In the genomic region with DNA sequence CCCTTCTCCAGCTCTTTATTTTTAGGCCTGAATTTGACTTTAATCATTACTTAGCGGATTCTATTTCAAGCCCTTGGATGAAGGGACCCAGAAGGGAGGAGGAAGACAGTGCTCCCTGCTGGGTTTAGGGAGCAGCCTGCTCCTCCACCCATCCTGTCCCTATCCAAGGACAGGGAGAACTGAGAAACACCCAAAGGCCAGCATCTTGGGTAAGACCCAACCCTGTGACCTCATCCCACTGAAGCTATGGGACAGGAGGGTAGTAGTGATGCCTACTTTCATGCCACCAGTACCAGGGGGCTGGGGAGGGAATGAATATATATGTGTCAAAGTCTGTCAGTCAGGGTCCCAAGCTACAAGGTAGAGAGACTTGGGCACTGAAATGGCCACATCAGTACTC, we compare ENCODE assay signal across 10 mouse cellular contexts. TPM values are rescaled to one million over a fixed set of nuclear protein-coding genes. Genes with fewer than 3 reads are reported as not detected.
DNase-seq lines count a peak whose midpoint lies in the region; ATAC-seq and TF ChIP-seq lines count a peak whose summit lies in the region.
"Had no signal": no experiment of that assay in that cellular context is flagged by ENCODE, and none has a peak within 500 bp of the region (broad histone marks: within the 10 kb centered on the region; RNA-seq: fewer than 3 reads in every experiment).

No protein-coding gene starts in this region.

- no peak overlapping the region for H3ac ChIP-seq in myocyte (ENCODE audit: control insufficient read depth, insufficient read length)

- no peak for ATAC-seq in forebrain, embryonic 12.5 days (ENCODE audit: low FRiP score)
- ATAC-seq in forebrain, embryonic 16.5 days = no peak
- ATAC-seq in lung, embryonic 14.5 days (ENCODE audit: insufficient read depth) = no peak
- ATAC-seq in hindbrain, embryonic 14.5 days (ENCODE audit: low FRiP score) = no peak

- H3K79me2 ChIP-seq in myocyte (ENCODE audit: control insufficient read depth, insufficient read depth) = peaks cover 86% of the 10 kb centered on the region

- H3K27ac ChIP-seq in forebrain, embryonic 12.5 days = no peak overlapping the region
- no peak overlapping the region; the same call in 1 of the 2 replicates for H3K27ac ChIP-seq in forebrain, embryonic 16.5 days (ENCODE audit: low read length)
- H3K27ac ChIP-seq in lung, embryonic 14.5 days (ENCODE audit: low read depth) = peak overlapping the region; percentile 9
- no peak overlapping the region for H3K27ac ChIP-seq in hindbrain, embryonic 14.5 days

- H3K9ac ChIP-seq in forebrain, embryonic 12.5 days = no peak overlapping the region
- no peak overlapping the region for H3K9ac ChIP-seq in forebrain, embryonic 16.5 days (replicated peaks; ENCODE audit: low read depth, low read length)
- no peak overlapping the region; the same call in 1 of the 2 replicates for H3K9ac ChIP-seq in lung, embryonic 14.5 days
- H3K9ac ChIP-seq in hindbrain, embryonic 14.5 days = 0 out of 2 replicates have a peak overlapping the region, but pooled peaks have one; percentile 48

- H3K27me3 ChIP-seq in forebrain, embryonic 12.5 days = no peaks in the 10 kb centered on the region
- H3K27me3 ChIP-seq in forebrain, embryonic 16.5 days (replicated peaks; ENCODE audit: control insufficient read depth, insufficient read depth, low read length) = no peaks in the 10 kb centered on the region
- H3K27me3 ChIP-seq in lung, embryonic 14.5 days (ENCODE audit: insufficient read depth, low read length) = no peaks in the 10 kb centered on the region
- H3K27me3 ChIP-seq in hindbrain, embryonic 14.5 days (ENCODE audit: control insufficient read depth, insufficient read depth, low read length) = no peaks in the 10 kb centered on the region
- no peaks in the 10 kb centered on the region for H3K27me3 ChIP-seq in myocyte (ENCODE audit: control insufficient read depth, insufficient read depth, insufficient read length)

- peaks cover 76% of the 10 kb centered on the region for H3K4me1 ChIP-seq in forebrain, embryonic 12.5 days
- H3K4me1 ChIP-seq in forebrain, embryonic 16.5 days (replicated peaks; ENCODE audit: control insufficient read depth, insufficient read depth, low read length) = peaks cover 69% of the 10 kb centered on the region
- H3K4me1 ChIP-seq in lung, embryonic 14.5 days (ENCODE audit: insufficient read depth) = peaks cover 55% of the 10 kb centered on the region
- peaks cover 71% of the 10 kb centered on the region for H3K4me1 ChIP-seq in hindbrain, embryonic 14.5 days (replicated peaks; ENCODE audit: control insufficient read depth, insufficient read depth, low read length)

- H3K4me2 ChIP-seq in forebrain, embryonic 12.5 days = 0 out of 2 replicates have a peak overlapping the region, but pooled peaks have one; percentile 25
- no peak overlapping the region for H3K4me2 ChIP-seq in forebrain, embryonic 16.5 days (ENCODE audit: low read length)
- H3K4me2 ChIP-seq in lung, embryonic 14.5 days = peak overlapping the region; percentile 42
- peak overlapping the region; percentile 26 for H3K4me2 ChIP-seq in hindbrain, embryonic 14.5 days (replicated peaks)
- H3K4me2 ChIP-seq in myocyte (ENCODE audit: low read depth) = peak overlapping the region; percentile 91

- peaks cover 4% of the 10 kb centered on the region; the same call in 1 of the 2 replicates for H3K36me3 ChIP-seq in forebrain, embryonic 12.5 days (replicated peaks)
- no peaks in the 10 kb centered on the region for H3K36me3 ChIP-seq in forebrain, embryonic 16.5 days (ENCODE audit: control insufficient read depth, insufficient read depth)
- H3K36me3 ChIP-seq in lung, embryonic 14.5 days (ENCODE audit: insufficient read depth) = peaks cover 5% of the 10 kb centered on the region; the same call in 1 of the 2 replicates
- H3K36me3 ChIP-seq in hindbrain, embryonic 14.5 days (replicated peaks; ENCODE audit: control insufficient read depth, insufficient read depth) = peaks cover 15% of the 10 kb centered on the region
- no peaks in the 10 kb centered on the region for H3K36me3 ChIP-seq in myocyte (ENCODE audit: control insufficient read depth, insufficient read depth)

- no peaks in the 10 kb centered on the region for H3K9me3 ChIP-seq in forebrain, embryonic 12.5 days
- no peaks in the 10 kb centered on the region for H3K9me3 ChIP-seq in forebrain, embryonic 16.5 days (ENCODE audit: control insufficient read depth, low read length)
- no peaks in the 10 kb centered on the region for H3K9me3 ChIP-seq in lung, embryonic 14.5 days (ENCODE audit: low read depth, low read length)
- no peaks in the 10 kb centered on the region for H3K9me3 ChIP-seq in hindbrain, embryonic 14.5 days (ENCODE audit: control insufficient read depth, low read length)

- no peak for TF ChIP-seq CTCF in lung, embryonic 14.5 days (IDR thresholded peaks at IDR 0.05; ENCODE audit: low read depth)

- no peak for TF ChIP-seq POLR2A in myocyte (IDR thresholded peaks at IDR 0.05; ENCODE audit: insufficient read length, low read depth)

- no peak for DNase-seq in lung, embryonic 14.5 days
- no peak for DNase-seq in lung, postnatal 4 days
- no peak for DNase-seq in hindbrain, embryonic 14.5 days (ENCODE audit: low spot score)
- DNase-seq in right cerebral cortex, postnatal 4 days = no peak
- no peak for DNase-seq in testis, postnatal 14 days (ENCODE audit: low spot score)

- 77% methylated on average over 1 of the region's 1 CpGs for WGBS in forebrain, embryonic 12.5 days
- WGBS in forebrain, embryonic 16.5 days = 63% methylated on average over 1 of the region's 1 CpGs
- 91% methylated on average over 1 of the region's 1 CpGs for WGBS in lung, embryonic 14.5 days
- 79% methylated on average over 1 of the region's 1 CpGs for WGBS in hindbrain, embryonic 14.5 days

- H3K4me3 ChIP-seq in forebrain, embryonic 12.5 days (replicated peaks) = 0 out of 2 replicates have a peak overlapping the region, but pooled peaks have one; percentile 7
- no peak overlapping the region for H3K4me3 ChIP-seq in forebrain, embryonic 16.5 days (replicated peaks; ENCODE audit: low read length)
- H3K4me3 ChIP-seq in lung, embryonic 14.5 days (ENCODE audit: low read depth, low read length) = no peak overlapping the region
- H3K4me3 ChIP-seq in hindbrain, embryonic 14.5 days (replicated peaks; ENCODE audit: low read length) = no peak overlapping the region
- H3K4me3 ChIP-seq in myocyte = no peak overlapping the region

TF ChIP-seq in myocyte, 11 proteins besides CTCF, POLR2A, EP300 and RAD21:
- no peak for TF ChIP-seq TCF3 (IDR thresholded peaks at IDR 0.05; ENCODE audit: insufficient read length, low read depth)
- TF ChIP-seq MYOG (IDR thresholded peaks at IDR 0.05; ENCODE audit: control insufficient read depth in 1 of 3, insufficient read depth in 1 of 3, insufficient read length in 2 of 3, low read depth in 2 of 3) = no peak
- TF ChIP-seq CEBPB (IDR thresholded peaks at IDR 0.05; ENCODE audit: insufficient read depth, poor library complexity, severe bottlenecking) = no peak
- no peak for TF ChIP-seq REST (IDR thresholded peaks at IDR 0.05; ENCODE audit: insufficient read depth, insufficient read length)
- no peak for TF ChIP-seq E2F4 (IDR thresholded peaks at IDR 0.05; ENCODE audit: insufficient read depth)
- no peak for TF ChIP-seq SRF (IDR thresholded peaks at IDR 0.05; ENCODE audit: control insufficient read depth, insufficient read length, low read depth)
- no peak for TF ChIP-seq USF1 (IDR thresholded peaks at IDR 0.05; ENCODE audit: low read depth)
- TF ChIP-seq MYOD1 (IDR thresholded peaks at IDR 0.05; ENCODE audit: control insufficient read depth in 1 of 3, insufficient read length in 2 of 3, low read depth in 2 of 3) = no peak
- no peak for TF ChIP-seq TCF12 (IDR thresholded peaks at IDR 0.05; ENCODE audit: insufficient read depth, poor library complexity, severe bottlenecking)
- no peak for TF ChIP-seq POLR2AphosphoS2 (IDR thresholded peaks at IDR 0.05; ENCODE audit: insufficient read length, low read depth)
- no peak for TF ChIP-seq MAX (IDR thresholded peaks at IDR 0.05; ENCODE audit: low read depth)

RNA-seq across cellular contexts. Expression of gene Csk, which starts 12.4 kb away (rescaled TPM):
- polyA plus RNA-seq in forebrain, embryonic 12.5 days (2016; fragmentation: Nextera tagmentation; extraction: Ambion mirVana) = 28.6 and 29.8 TPM in 2 replicates
- 38.5 and 39.6 TPM in 2 replicates for polyA plus RNA-seq in forebrain, embryonic 16.5 days (2015; fragmentation: Nextera tagmentation; extraction: Ambion mirVana)
- polyA plus RNA-seq in lung, embryonic 14.5 days (2014; fragmentation: Nextera tagmentation; extraction: Ambion mirVana) = 23.6 and 28.7 TPM in 2 replicates
- 41.0 and 43.1 TPM in 2 replicates for polyA plus RNA-seq in hindbrain, embryonic 14.5 days (2014; fragmentation: Nextera tagmentation; extraction: Ambion mirVana)
- polyA plus RNA-seq in myocyte (2012; fragmentation: generic; extraction: Trizol) = 76.7 TPM

RNA-seq across cellular contexts. Expression of gene Lman1l, which starts 20.4 kb away (rescaled TPM):
- polyA plus RNA-seq in forebrain, embryonic 12.5 days (2016; fragmentation: Nextera tagmentation; extraction: Ambion mirVana) = not detected in 2 replicates
- not detected in 2 replicates for polyA plus RNA-seq in forebrain, embryonic 16.5 days (2015; fragmentation: Nextera tagmentation; extraction: Ambion mirVana)
- not detected in 2 replicates for polyA plus RNA-seq in lung, embryonic 14.5 days (2014; fragmentation: Nextera tagmentation; extraction: Ambion mirVana)
- not detected in 2 replicates for polyA plus RNA-seq in hindbrain, embryonic 14.5 days (2014; fragmentation: Nextera tagmentation; extraction: Ambion mirVana)
- polyA plus RNA-seq in myocyte (2012; fragmentation: generic; extraction: Trizol) = 1.00 TPM

RNA-seq across cellular contexts. Expression of gene Cplx3, which starts 34.9 kb away (rescaled TPM):
- 0.65 TPM in 1 of 2 replicates, not detected in the other for polyA plus RNA-seq in forebrain, embryonic 12.5 days (2016; fragmentation: Nextera tagmentation; extraction: Ambion mirVana)
- 0.09 TPM in 1 of 2 replicates, not detected in the other for polyA plus RNA-seq in forebrain, embryonic 16.5 days (2015; fragmentation: Nextera tagmentation; extraction: Ambion mirVana)
- not detected in 2 replicates for polyA plus RNA-seq in lung, embryonic 14.5 days (2014; fragmentation: Nextera tagmentation; extraction: Ambion mirVana)
- polyA plus RNA-seq in hindbrain, embryonic 14.5 days (2014; fragmentation: Nextera tagmentation; extraction: Ambion mirVana) = 0.51 TPM in 1 of 2 replicates, not detected in the other
- 0.23 TPM for polyA plus RNA-seq in myocyte (2012; fragmentation: generic; extraction: Trizol)

RNA-seq across cellular contexts. Expression of gene Cyp1a2, which starts 42.5 kb away (rescaled TPM):
- not detected in 2 replicates for polyA plus RNA-seq in forebrain, embryonic 12.5 days (2016; fragmentation: Nextera tagmentation; extraction: Ambion mirVana)
- polyA plus RNA-seq in forebrain, embryonic 16.5 days (2015; fragmentation: Nextera tagmentation; extraction: Ambion mirVana) = not detected in 2 replicates
- polyA plus RNA-seq in lung, embryonic 14.5 days (2014; fragmentation: Nextera tagmentation; extraction: Ambion mirVana) = not detected in 2 replicates
- polyA plus RNA-seq in hindbrain, embryonic 14.5 days (2014; fragmentation: Nextera tagmentation; extraction: Ambion mirVana) = not detected in 2 replicates
- polyA plus RNA-seq in myocyte (2012; fragmentation: generic; extraction: Trizol) = not detected
- polyA plus RNA-seq: brain, embryonic 14.5 days; C2C12 had no signal

RNA-seq across cellular contexts. Expression of gene Cyp1a1, which starts 46.7 kb away (rescaled TPM):
- not detected in 2 replicates for polyA plus RNA-seq in forebrain, embryonic 12.5 days (2016; fragmentation: Nextera tagmentation; extraction: Ambion mirVana)
- polyA plus RNA-seq in forebrain, embryonic 16.5 days (2015; fragmentation: Nextera tagmentation; extraction: Ambion mirVana) = 0.12 and 0.18 TPM in 2 replicates
- not detected in 2 replicates for polyA plus RNA-seq in lung, embryonic 14.5 days (2014; fragmentation: Nextera tagmentation; extraction: Ambion mirVana)
- polyA plus RNA-seq in hindbrain, embryonic 14.5 days (2014; fragmentation: Nextera tagmentation; extraction: Ambion mirVana) = 0.10 and 0.24 TPM in 2 replicates
- not detected for polyA plus RNA-seq in myocyte (2012; fragmentation: generic; extraction: Trizol)
